Mouse (Mus musculus): ENCODE measurements around the gene Cbwd1. TPM values are rescaled to one million over a fixed set of nuclear protein-coding genes. Genes with fewer than 3 reads are reported as not detected.

The Cbwd1 gene
- polyA plus RNA-seq, 1 experiment from 2014 or later: 21.5 TPM

DNA sequence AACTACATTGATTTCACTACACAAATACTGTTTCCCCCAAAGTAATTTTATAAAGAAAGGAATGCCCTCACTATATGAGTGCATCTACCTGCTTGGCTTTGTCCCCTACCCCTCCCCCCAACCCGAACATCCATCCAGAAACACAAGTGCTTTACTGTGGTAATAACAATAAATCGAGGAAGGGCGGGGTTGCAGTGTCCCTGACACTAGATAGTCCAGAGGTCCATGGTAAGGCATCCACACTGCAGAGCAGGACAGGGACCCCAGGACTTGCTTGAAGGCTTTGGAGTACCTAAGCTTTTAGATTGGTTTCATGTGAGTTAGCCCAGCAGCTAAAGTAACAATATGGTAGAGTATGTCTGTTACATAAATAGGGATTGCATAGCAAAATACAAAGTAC, 59.7 kb downstream of the Cbwd1 start:
- WGBS: 6% methylated on average over 3 of the region's 3 CpGs

DNA sequence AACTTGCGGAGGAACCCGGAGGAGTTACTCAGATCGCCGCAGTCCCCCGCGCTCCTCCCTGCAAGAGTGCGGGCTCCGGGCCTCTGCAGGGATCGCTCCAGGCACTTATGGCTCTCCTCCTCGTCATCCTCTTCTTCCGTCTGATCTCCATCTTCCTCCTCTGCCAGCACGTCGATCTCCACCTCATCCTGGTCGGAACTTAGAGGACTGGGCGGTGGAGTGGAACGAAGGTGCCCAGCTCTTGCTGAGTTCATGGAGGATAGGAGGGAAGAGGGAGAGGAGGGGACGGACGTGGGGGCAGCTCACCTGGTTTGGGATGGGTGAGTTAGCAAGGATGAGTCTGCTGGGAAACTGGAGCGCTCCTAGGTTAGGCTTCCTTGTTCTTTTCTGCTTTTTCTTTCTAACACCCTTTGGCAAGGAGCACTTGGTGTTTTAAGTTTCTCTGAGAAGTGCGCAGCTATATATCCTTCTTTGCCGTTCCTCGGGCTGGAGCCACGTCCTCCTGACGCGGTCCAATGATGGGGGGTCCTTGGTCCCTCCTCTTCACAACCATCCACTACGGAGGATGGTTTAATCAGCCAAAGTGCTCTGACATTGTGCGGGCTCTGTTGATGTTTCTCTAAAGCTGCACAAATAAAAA, 60.7 kb downstream of the Cbwd1 start, which contains the start of gene Foxd4:
TSS of gene Foxd4 (minus strand) at position 617 of the 640 bp plus-strand sequence.
- peak; percentile 32 for ATAC-seq
- peak within 1 kb of the TSS; percentile 78 for H3K4me2 ChIP-seq
- H3K4me1 ChIP-seq: peaks cover 23% of the 10 kb centered on the region
- peak within 1 kb of the TSS; percentile 10 for H3K9ac ChIP-seq
- H3K9me3 ChIP-seq (replicated peaks): no peaks in the 10 kb centered on the region
- peaks cover 82% of the 10 kb centered on the region for H3K27me3 ChIP-seq
- no peaks in the 10 kb centered on the region for H3K36me3 ChIP-seq (ENCODE audit: poor library complexity, severe bottlenecking)
- no peak within 1 kb of the TSS for H3K27ac ChIP-seq
- WGBS: 1% methylated on average over 27 of the region's 27 CpGs
- H3K4me3 ChIP-seq: peak within 1 kb of the TSS; percentile 44

More for the DNA sequence above, 59.7 kb downstream of the Cbwd1 start:
- no peaks in the 10 kb centered on the region for H3K9me3 ChIP-seq (replicated peaks)
- peaks cover 23% of the 10 kb centered on the region for H3K4me1 ChIP-seq
- ATAC-seq: no peak
- no peaks in the 10 kb centered on the region for H3K36me3 ChIP-seq (ENCODE audit: poor library complexity, severe bottlenecking)
- H3K27me3 ChIP-seq: peaks cover 74% of the 10 kb centered on the region
- H3K4me2 ChIP-seq: no peak overlapping the region
- H3K27ac ChIP-seq: no peak overlapping the region
- no peak overlapping the region for H3K9ac ChIP-seq
- no peak overlapping the region for H3K4me3 ChIP-seq

DNA sequence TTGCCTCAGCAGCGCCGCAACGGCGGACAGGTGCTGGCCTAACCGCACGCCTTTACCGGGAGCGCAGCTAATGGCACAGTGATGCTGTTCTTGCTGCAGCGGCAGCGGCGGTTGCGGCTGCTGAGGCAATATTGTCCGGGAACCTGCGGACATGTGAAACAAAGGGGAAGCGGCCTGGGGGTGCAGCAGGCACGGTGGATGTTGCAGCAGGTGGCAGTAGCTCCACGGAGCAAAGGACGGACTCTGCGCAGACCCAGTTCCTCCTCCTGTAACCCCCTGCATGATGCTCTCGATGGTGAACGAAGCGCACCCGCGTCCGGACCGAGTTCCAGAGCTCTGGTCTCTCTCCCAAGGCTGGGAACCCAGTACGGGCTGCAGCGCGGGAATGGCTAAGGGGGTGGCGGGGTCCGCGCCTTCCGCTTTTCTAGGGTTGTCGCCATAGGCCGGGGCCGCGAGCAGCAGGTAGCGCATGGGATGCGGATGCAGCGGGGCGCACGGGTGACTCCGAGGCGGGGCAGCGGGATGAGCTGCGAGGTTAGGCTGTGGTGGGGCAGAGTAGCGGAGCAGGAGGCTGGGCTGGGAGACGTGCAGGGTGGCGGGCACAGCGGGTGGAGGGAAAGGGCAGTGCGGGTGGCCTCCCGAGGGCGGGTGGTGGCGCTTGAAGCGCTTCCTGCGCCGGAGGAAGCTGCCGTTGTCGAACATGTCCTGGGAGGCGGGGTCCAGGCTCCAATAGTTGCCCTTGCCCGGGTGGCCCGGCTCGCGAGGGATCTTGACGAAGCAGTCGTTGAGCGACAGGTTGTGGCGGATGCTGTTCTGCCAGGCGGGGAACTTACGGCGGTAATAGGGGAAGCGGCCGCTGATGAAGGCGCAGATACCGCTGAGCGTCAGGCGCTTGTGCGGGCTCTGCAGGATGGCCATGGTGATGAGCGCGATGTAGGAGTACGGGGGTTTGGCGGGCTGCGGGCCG, 61.5 kb downstream of the Cbwd1 start:
- Histone ChIP-seq H3K4me3 (peak overlapping the region; percentile 44), H3K4me1 (peaks cover 23% of the 10 kb centered on the region), H3K27me3 (peaks cover 91% of the 10 kb centered on the region), H3K36me3 (ENCODE audit: poor library complexity, severe bottlenecking) (no peaks in the 10 kb centered on the region), H3K9me3 (replicated peaks) (no peaks in the 10 kb centered on the region), H3K4me2 (peak overlapping the region; percentile 78), H3K9ac (peak overlapping the region; percentile 10), H3K27ac (no peak overlapping the region)
- WGBS: under 1% methylated on average over 82 of the region's 84 CpGs
- peak; percentile 65 for ATAC-seq

DNA sequence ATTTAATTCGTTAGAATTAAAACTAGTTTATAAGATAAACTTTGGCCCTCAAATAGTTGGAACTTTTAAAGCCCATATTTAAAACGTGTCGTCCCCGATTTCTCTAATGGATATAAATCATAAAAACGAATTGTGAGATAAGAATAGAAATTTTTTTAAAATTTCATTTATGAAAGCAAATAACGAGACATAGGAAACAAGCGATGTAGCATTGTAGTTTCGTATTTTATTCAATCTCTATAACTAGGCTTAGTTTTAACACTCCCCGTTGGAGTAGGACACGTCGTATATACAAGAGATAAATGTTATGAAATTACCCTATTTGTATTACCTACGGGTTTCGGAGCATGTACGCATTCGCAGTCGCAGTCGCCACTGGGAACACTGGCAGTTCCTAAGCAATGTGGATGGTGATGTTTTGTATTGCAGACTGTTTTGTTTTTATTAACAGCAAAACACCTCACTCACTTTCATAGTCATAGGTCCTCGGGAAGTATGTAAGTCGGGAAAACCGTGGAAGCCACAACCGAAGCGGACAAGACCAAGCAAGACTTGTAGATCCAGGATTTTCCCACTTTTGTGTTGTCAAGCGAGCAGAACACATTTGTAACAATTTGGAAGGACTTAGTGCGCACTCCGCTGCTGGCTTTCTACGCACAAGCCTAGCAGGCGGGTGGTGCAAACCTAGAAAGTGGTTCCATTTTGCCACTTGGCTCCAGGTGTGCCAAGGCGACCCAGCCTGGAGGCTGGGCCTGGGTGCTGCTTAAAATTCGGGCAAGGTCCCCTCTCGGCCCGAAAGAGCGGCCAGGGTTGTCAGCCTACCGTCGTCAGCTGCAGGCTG, 62.5 kb downstream of the Cbwd1 start:
- ATAC-seq: no peak
- H3K9ac ChIP-seq: peak overlapping the region; percentile 10; the same call in 1 of the 2 replicates
- 2% methylated on average over 34 of the region's 34 CpGs for WGBS
- H3K27me3 ChIP-seq: peaks cover 85% of the 10 kb centered on the region
- peak overlapping the region; percentile 78 for H3K4me2 ChIP-seq
- H3K9me3 ChIP-seq (replicated peaks): no peaks in the 10 kb centered on the region
- H3K4me1 ChIP-seq: peaks cover 23% of the 10 kb centered on the region
- no peak overlapping the region for H3K27ac ChIP-seq
- no peaks in the 10 kb centered on the region for H3K36me3 ChIP-seq (ENCODE audit: poor library complexity, severe bottlenecking)
- H3K4me3 ChIP-seq: peak overlapping the region; percentile 44

DNA sequence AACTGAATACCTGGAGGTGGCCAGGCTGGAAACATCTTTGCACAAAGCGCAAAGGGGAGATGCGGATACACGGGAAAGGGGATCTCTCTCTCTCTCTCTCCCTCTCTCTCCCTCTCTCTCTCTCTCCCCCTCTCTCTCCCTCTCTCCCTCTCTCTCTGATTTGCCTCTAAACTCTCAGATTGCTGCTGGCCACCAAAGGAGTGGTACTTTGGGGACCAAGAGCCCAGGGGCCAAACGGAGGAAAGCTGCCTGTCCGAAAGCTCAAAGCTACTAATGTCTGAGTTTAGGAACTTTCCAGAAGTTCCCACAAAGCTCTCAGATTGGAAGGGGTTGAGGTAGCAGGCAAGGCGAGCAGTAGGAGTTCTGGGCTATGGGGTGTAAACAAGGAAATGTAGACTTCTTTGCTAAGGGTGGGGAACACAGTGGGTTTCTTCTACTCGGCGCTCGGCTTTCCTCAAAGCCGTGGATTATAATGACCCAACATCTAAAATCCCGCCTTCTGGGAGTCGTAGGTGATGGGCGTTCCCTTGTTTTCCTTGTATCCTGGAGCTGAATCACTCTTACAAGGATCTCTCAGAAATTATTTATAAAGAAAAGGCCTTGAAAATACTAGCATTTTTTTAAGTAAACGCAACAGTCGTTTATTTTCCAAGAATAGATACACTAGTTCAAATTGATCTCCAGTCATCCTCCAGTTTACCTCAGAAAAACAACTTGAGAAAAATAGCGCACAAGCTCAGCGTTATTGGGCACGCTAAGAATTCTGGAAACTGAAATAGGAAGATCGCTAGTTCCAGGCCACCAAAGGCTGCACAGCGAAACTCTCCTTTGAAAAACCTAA, 63.3 kb downstream of the Cbwd1 start:
- Histone ChIP-seq H3K9ac (no peak overlapping the region), H3K36me3 (ENCODE audit: poor library complexity, severe bottlenecking) (no peaks in the 10 kb centered on the region), H3K4me1 (peaks cover 23% of the 10 kb centered on the region), H3K9me3 (replicated peaks) (no peaks in the 10 kb centered on the region), H3K27me3 (peaks cover 78% of the 10 kb centered on the region), H3K4me2 (no peak overlapping the region), H3K27ac (no peak overlapping the region), H3K4me3 (0 out of 2 replicates have a peak overlapping the region, but pooled peaks have one; percentile 25)
- 1% methylated on average over 20 of the region's 20 CpGs for WGBS
- no peak for ATAC-seq

DNA sequence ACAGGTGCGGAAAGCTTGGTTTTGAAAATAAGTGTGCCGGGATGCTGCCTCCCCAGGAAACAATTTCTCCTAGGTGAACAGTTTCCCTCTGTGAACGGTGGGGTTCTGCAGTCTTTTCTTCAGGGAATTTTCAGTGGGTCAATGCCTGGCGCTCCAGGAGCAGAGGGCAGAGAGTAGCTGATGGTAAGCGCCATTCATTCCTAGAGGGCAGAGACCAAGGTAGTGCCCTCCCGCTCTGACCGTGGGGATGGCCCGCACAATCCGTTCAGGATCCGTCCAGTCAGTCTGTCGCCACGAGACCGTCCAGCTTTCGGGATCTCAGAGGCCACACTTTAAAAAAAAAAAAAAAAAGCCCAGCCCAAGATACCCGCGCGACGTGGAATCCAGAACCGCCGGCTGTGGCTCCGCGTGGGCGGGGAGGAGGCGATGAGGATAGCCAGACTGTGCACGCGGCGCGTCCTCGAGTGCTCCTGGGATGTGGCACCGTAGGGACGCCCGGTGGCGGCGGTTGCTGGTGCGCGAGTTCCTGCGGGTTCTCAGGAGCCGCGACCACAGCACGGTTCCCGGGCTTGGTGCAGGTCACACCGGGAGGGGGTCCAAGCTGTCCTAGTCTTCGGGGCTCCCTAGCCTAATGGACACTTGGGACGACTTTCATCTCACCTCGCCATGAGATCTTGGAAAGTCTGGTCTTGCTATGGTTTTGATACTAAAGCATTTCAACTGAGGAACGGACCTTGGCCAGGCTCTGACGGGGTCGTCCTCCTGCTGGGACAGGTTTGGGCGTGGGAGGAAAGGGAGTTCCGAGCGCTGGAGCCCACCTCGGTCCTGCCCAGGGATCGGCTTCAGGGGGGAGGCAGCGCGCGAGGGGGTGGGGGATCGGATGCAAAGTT, 64.2 kb downstream of the Cbwd1 start:
- Histone ChIP-seq H3K9ac (no peak overlapping the region), H3K4me2 (peak overlapping the region; percentile 40), H3K36me3 (ENCODE audit: poor library complexity, severe bottlenecking) (no peaks in the 10 kb centered on the region), H3K4me1 (peaks cover 23% of the 10 kb centered on the region), H3K27me3 (peaks cover 70% of the 10 kb centered on the region), H3K9me3 (replicated peaks) (no peaks in the 10 kb centered on the region), H3K4me3 (peak overlapping the region; percentile 25), H3K27ac (no peak overlapping the region)
- whole genome bisulfite sequencing: 2% methylated on average over 57 of the region's 57 CpGs
- ATAC-seq: no peak

DNA sequence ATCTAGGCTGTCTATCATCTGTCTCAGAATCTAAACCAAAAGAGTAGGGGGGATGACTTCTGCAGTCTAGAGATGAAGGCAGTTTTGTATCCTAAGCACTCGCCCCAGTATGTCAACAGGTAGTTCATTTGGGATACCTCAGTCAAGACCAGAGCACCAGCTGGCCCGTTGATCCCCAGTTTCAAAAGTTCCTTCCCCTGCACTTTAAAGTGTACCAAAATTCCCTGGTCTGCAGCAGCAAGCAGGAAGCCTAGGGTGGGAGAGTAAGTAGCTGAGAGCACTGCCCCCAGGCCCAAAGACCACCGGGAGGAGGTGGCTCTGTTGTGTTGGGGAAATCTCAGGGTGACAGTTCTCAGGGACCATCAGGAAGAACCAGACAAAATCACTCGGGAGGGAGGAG, 64.9 kb downstream of the Cbwd1 start:
- H3K27ac ChIP-seq: no peak overlapping the region
- WGBS: 33% methylated on average over 4 of the region's 4 CpGs
- H3K27me3 ChIP-seq: peaks cover 63% of the 10 kb centered on the region
- H3K4me3 ChIP-seq: no peak overlapping the region
- H3K4me2 ChIP-seq: no peak overlapping the region
- no peaks in the 10 kb centered on the region for H3K36me3 ChIP-seq (ENCODE audit: poor library complexity, severe bottlenecking)
- H3K9ac ChIP-seq: no peak overlapping the region
- no peaks in the 10 kb centered on the region for H3K9me3 ChIP-seq (replicated peaks)
- ATAC-seq: no peak
- peaks cover 23% of the 10 kb centered on the region for H3K4me1 ChIP-seq

DNA sequence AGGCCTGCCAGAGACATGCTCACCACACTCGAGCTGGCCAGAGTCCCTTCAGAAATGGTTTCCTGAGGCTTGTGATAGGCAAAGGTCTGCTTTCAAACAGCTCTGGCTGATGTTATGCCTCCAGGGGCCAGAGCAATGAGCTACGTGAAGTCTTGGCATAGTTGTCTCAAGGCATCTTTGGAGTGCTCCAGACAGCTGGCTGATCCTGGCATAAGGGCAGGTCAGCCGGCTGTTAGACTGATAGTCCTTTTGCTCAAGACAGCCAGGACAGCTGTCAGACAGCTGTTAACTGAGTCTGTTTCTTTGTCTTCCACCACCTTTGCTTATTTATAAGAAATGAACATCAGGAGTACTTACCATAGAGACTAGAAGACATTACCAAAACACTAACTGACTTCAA, 74.5 kb downstream of the Cbwd1 start:
- no peak overlapping the region for H3K4me2 ChIP-seq
- H3K27ac ChIP-seq: no peak overlapping the region
- H3K27me3 ChIP-seq: no peaks in the 10 kb centered on the region; the same call in 1 of the 2 replicates
- H3K36me3 ChIP-seq (ENCODE audit: poor library complexity, severe bottlenecking): no peaks in the 10 kb centered on the region
- ATAC-seq: no peak
- 89% methylated on average over 3 of the region's 3 CpGs for WGBS
- H3K9me3 ChIP-seq (replicated peaks): no peaks in the 10 kb centered on the region
- H3K9ac ChIP-seq: no peak overlapping the region
- H3K4me3 ChIP-seq: no peak overlapping the region
- H3K4me1 ChIP-seq: no peaks in the 10 kb centered on the region

DNA sequence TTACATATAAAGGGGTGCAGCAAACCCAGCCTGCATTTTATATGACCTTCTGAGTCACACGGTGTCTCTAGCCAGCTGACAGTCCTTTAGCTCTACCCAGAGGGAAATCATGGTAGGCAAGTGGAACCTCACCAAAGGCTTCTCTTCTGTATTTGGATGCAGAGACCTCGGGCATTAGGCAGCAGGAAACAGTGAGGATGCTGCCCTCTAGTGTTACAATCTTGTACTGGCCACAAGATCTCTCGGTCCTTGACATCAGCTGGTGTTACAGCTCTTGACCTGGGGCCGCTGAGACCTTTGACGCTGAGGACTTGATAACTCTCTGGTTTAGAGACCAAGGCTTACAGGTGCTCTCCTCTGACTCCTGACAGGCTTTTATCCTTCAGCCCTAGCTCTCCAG, 75.9 kb downstream of the Cbwd1 start:
- Histone ChIP-seq H3K36me3 (ENCODE audit: poor library complexity, severe bottlenecking) (no peaks in the 10 kb centered on the region), H3K27ac (no peak overlapping the region), H3K4me3 (no peak overlapping the region), H3K4me2 (no peak overlapping the region), H3K9me3 (replicated peaks) (no peaks in the 10 kb centered on the region), H3K4me1 (no peaks in the 10 kb centered on the region), H3K9ac (no peak overlapping the region), H3K27me3 (no peaks in the 10 kb centered on the region; the same call in 1 of the 2 replicates)
- peak; percentile 61; the same call in 1 of the 2 replicates for ATAC-seq
- WGBS: 17% methylated on average over 5 of the region's 5 CpGs

DNA sequence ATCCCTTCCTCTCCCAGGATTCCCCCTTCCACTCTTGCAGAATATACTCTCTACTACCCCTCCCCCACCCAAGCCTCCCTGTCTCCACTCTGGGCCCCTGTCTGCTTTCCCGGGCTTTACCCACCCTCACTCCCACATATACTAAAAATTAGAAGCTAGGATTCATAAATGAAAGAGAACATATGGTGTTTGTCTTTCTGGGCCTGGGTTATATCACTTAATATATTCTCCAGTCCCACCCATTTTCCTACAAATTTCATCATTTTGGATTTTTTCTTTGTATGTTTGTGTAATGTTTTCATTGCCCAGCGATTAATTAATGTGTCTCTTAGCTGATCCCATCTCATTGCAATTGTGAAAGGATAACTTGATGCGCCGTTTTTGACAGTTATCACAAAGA, 80.2 kb downstream of the Cbwd1 start:
- no peak overlapping the region for H3K4me3 ChIP-seq
- H3K36me3 ChIP-seq (ENCODE audit: poor library complexity, severe bottlenecking): no peaks in the 10 kb centered on the region
- 74% methylated on average over 4 of the region's 4 CpGs for WGBS
- H3K4me1 ChIP-seq: no peaks in the 10 kb centered on the region
- H3K4me2 ChIP-seq: no peak overlapping the region
- ATAC-seq: no peak
- H3K9ac ChIP-seq: no peak overlapping the region
- H3K9me3 ChIP-seq (replicated peaks): no peaks in the 10 kb centered on the region
- H3K27ac ChIP-seq: no peak overlapping the region
- no peaks in the 10 kb centered on the region; the same call in 1 of the 2 replicates for H3K27me3 ChIP-seq
